Mouse (Mus musculus): Measurements from ENCODE around the gene Nktr.
A peak's percentile ranks its signal among the peaks of the same experiment; 100 is the strongest.

DNA sequence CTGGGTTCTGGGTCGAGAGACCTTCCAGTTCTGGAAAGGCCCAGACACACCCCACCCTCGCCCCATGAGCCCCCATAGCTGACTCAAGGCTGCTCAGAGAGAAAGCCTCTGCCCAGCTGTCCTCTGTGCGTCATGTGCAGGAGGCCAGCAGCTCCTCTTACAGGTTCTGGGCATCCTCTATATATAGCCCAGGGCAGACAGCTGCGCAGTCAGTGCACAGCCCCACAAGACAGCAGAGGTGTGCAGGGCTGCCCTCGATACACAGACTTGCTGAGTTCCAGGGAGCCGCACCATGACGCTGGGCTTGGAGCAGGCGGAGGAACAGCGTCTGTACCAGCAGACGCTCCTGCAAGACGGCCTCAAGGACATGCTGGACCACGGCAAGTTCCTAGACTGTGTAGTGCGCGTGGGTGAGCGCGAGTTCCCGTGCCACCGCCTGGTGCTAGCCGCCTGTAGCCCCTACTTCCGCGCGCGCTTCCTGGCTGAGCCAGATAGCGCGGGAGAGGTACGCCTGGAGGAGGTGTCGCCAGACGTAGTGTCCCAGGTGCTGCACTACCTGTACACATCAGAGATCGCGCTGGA lies 58.6 kb downstream of the Nktr start, which contains the start of gene Klhl40:
- TF ChIP-seq CTCF (IDR thresholded peaks at IDR 0.05) (no peak), POLR2A (IDR thresholded peaks at IDR 0.05; ENCODE audit: insufficient read depth, low read depth, low read length) (peak; percentile 30; the same call in 1 of the 2 replicates)

Data from heart, adult 2 months (tissue).